ENCODE assay signal across 9 mouse cellular contexts in the genomic region with DNA sequence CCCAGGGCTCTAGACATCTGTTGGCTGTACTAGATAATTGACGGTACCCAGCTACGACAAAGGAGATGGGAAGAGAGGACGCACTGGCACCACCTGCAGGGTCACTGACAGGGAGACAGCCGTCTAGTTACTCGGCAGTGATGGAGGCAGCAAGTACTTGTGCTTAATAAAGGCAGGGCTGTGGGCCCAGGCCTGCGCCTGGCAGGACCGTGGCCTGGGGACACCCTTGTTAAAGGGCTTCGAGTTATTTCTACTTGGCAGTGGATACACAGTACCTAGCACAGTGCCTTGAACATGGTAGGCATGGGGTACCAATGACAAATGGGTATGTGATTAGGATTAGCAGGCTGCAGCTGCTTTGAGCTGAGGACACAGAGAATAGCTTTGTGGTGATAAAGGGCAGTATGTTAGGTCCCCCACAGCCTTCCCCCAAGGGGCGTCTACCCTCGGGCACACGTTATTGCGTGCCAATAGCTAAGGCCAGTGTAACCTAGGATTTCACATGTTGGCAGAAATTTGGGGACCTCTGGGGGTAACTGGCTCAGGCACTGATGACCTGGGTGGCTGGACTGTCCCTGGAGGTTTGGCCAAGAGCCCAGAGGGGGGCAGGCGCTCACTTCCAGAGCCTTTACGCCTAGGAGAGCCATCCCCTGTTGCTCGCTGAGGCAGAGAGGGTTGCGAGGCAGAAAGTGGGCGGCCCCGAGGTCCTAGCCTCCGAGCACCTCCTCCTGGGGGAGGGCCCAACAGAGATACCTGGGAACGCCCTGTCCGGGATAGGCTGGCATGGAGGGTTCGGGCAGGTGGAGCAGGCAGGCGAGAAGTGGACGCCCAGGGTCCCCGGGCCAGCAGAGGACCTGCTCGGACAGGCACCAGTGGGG. TPM values are rescaled to one million over a fixed set of nuclear protein-coding genes. Genes with fewer than 3 reads are reported as not detected.
DNase-seq lines count a peak whose midpoint lies in the region; ATAC-seq lines count a peak whose summit lies in the region.
"Had no signal": no experiment of that assay in that cellular context is flagged by ENCODE, and none has a peak within 500 bp of the region (broad histone marks: within the 10 kb centered on the region; RNA-seq: fewer than 3 reads in every experiment).

No protein-coding gene starts in this region.

- H3K27ac ChIP-seq in limb, embryonic 11.5 days (replicated peaks; ENCODE audit: low read depth, low read length): no peak overlapping the region
- no peak overlapping the region for H3K27ac ChIP-seq in midbrain, embryonic 14.5 days (replicated peaks; ENCODE audit: low read depth, low read length)

- H3K36me3 ChIP-seq in limb, embryonic 11.5 days (ENCODE audit: control insufficient read depth, insufficient read depth, low read length): no peaks in the 10 kb centered on the region; the same call in 1 of the 2 replicates
- peaks cover 30% of the 10 kb centered on the region for H3K36me3 ChIP-seq in midbrain, embryonic 14.5 days (ENCODE audit: control insufficient read depth, insufficient read depth, low read length)

- peaks cover 11% of the 10 kb centered on the region for H3K4me1 ChIP-seq in limb, embryonic 11.5 days (ENCODE audit: control insufficient read depth, insufficient read depth, low read length)
- H3K4me1 ChIP-seq in midbrain, embryonic 14.5 days (ENCODE audit: control insufficient read depth, insufficient read depth, low read length): no peaks in the 10 kb centered on the region

- peaks cover 29% of the 10 kb centered on the region for H3K27me3 ChIP-seq in limb, embryonic 11.5 days (ENCODE audit: control insufficient read depth, insufficient read depth, low read length)
- H3K27me3 ChIP-seq in midbrain, embryonic 14.5 days (ENCODE audit: control insufficient read depth, insufficient read depth, low read length): no peaks in the 10 kb centered on the region

- no peaks in the 10 kb centered on the region for H3K9me3 ChIP-seq in limb, embryonic 11.5 days (ENCODE audit: control insufficient read depth, low read length)
- no peaks in the 10 kb centered on the region for H3K9me3 ChIP-seq in midbrain, embryonic 14.5 days (ENCODE audit: control insufficient read depth, low read length)

- peak; percentile 22; the same call in 1 of the 2 replicates for ATAC-seq in granulocyte monocyte progenitor cell, adult 5-6 weeks (replicated peaks; ENCODE audit: poor library complexity, severe bottlenecking)
- ATAC-seq in limb, embryonic 11.5 days (ENCODE audit: insufficient number of reproducible peaks, low FRiP score, low TSS enrichment, low read depth): peak; percentile 53; the same call in 1 of the 2 replicates
- no peak for ATAC-seq in midbrain, embryonic 14.5 days (ENCODE audit: low FRiP score, low TSS enrichment)

- peak overlapping the region; percentile 24 for H3K4me3 ChIP-seq in limb, embryonic 11.5 days (ENCODE audit: low read depth, low read length)
- no peak overlapping the region for H3K4me3 ChIP-seq in midbrain, embryonic 14.5 days (replicated peaks; ENCODE audit: low read depth, low read length)
- H3K4me3 ChIP-seq: myocyte had no signal

- H3K4me2 ChIP-seq in limb, embryonic 11.5 days (ENCODE audit: low read depth, severe bottlenecking): peak overlapping the region; percentile 51
- H3K4me2 ChIP-seq in midbrain, embryonic 14.5 days (ENCODE audit: low read length): no peak overlapping the region

- DNase-seq in lung, adult 18-20 months: peak; percentile 45 to 50
- no peak for DNase-seq in lung, postnatal 25 days (ENCODE audit: low spot score)
- DNase-seq in limb, embryonic 11.5 days (ENCODE audit: low spot score): no peak
- DNase-seq in midbrain, embryonic 14.5 days: peak; percentile 28
- no peak for DNase-seq in right cerebral cortex, adult 2 months (ENCODE audit: low spot score in 2 of 2)
- no peak for DNase-seq in cerebellum, adult 8-10 months
- no peak for DNase-seq in thymus, postnatal 25 days

- H3K9ac ChIP-seq in limb, embryonic 11.5 days (ENCODE audit: low read length): 0 out of 2 replicates have a peak overlapping the region, but pooled peaks have one; percentile 2
- no peak overlapping the region for H3K9ac ChIP-seq in midbrain, embryonic 14.5 days (replicated peaks; ENCODE audit: low read length)

- 21% methylated on average over 26 of the region's 26 CpGs for WGBS in limb, embryonic 11.5 days
- WGBS in midbrain, embryonic 14.5 days: 25% methylated on average over 26 of the region's 26 CpGs

RNA-seq across cellular contexts. Expression of gene Pklr, which starts 11.4 kb away (rescaled TPM):
- total RNA-seq in granulocyte monocyte progenitor cell, adult 5-6 weeks (2014; fragmentation: Nextera tagmentation): 0.32 TPM in 1 of 2 replicates, not detected in the other
- 0.26 and 0.43 TPM in 2 replicates for total RNA-seq in granulocyte monocyte progenitor cell, adult 5-6 weeks (2017)
- 1.2 and 1.6 TPM in 2 replicates for polyA plus RNA-seq in limb, embryonic 11.5 days (2014; fragmentation: Nextera tagmentation; extraction: Ambion mirVana)
- polyA plus RNA-seq in midbrain, embryonic 14.5 days (2014; fragmentation: Nextera tagmentation; extraction: Ambion mirVana): 0.07 and 0.29 TPM in 2 replicates
- polyA plus RNA-seq: myocyte had no signal

RNA-seq across cellular contexts. Expression of gene Hcn3, which starts 12.7 kb away (rescaled TPM):
- 0.77 TPM in 1 of 2 replicates, not detected in the other for total RNA-seq in granulocyte monocyte progenitor cell, adult 5-6 weeks (2014; fragmentation: Nextera tagmentation)
- 0.56 and 0.82 TPM in 2 replicates for total RNA-seq in granulocyte monocyte progenitor cell, adult 5-6 weeks (2017)
- 1.0 and 1.1 TPM in 2 replicates for polyA plus RNA-seq in limb, embryonic 11.5 days (2014; fragmentation: Nextera tagmentation; extraction: Ambion mirVana)
- polyA plus RNA-seq in midbrain, embryonic 14.5 days (2014; fragmentation: Nextera tagmentation; extraction: Ambion mirVana): 23.6 and 30.7 TPM in 2 replicates

RNA-seq across cellular contexts. Expression of gene Clk2, which starts 17.3 kb away (rescaled TPM):
- total RNA-seq in granulocyte monocyte progenitor cell, adult 5-6 weeks (2014; fragmentation: Nextera tagmentation): 74.6 and 80.2 TPM in 2 replicates
- total RNA-seq in granulocyte monocyte progenitor cell, adult 5-6 weeks (2017): 51.8 and 67.1 TPM in 2 replicates
- 34.8 and 35.2 TPM in 2 replicates for polyA plus RNA-seq in limb, embryonic 11.5 days (2014; fragmentation: Nextera tagmentation; extraction: Ambion mirVana)
- 22.0 and 24.6 TPM in 2 replicates for polyA plus RNA-seq in midbrain, embryonic 14.5 days (2014; fragmentation: Nextera tagmentation; extraction: Ambion mirVana)

RNA-seq across cellular contexts. Expression of gene Scamp3, which starts 29.9 kb away (rescaled TPM):
- total RNA-seq in granulocyte monocyte progenitor cell, adult 5-6 weeks (2014; fragmentation: Nextera tagmentation): 59.6 and 99.0 TPM in 2 replicates
- total RNA-seq in granulocyte monocyte progenitor cell, adult 5-6 weeks (2017): 32.9 and 37.2 TPM in 2 replicates
- 107 and 110 TPM in 2 replicates for polyA plus RNA-seq in limb, embryonic 11.5 days (2014; fragmentation: Nextera tagmentation; extraction: Ambion mirVana)
- polyA plus RNA-seq in midbrain, embryonic 14.5 days (2014; fragmentation: Nextera tagmentation; extraction: Ambion mirVana): 104 and 123 TPM in 2 replicates

RNA-seq across cellular contexts. Expression of gene Fam189b, which starts 35.6 kb away (rescaled TPM):
- 23.9 and 27.2 TPM in 2 replicates for total RNA-seq in granulocyte monocyte progenitor cell, adult 5-6 weeks (2014; fragmentation: Nextera tagmentation)
- 2.5 and 2.9 TPM in 2 replicates for total RNA-seq in granulocyte monocyte progenitor cell, adult 5-6 weeks (2017)
- polyA plus RNA-seq in limb, embryonic 11.5 days (2014; fragmentation: Nextera tagmentation; extraction: Ambion mirVana): 24.0 and 27.1 TPM in 2 replicates
- polyA plus RNA-seq in midbrain, embryonic 14.5 days (2014; fragmentation: Nextera tagmentation; extraction: Ambion mirVana): 25.0 and 25.3 TPM in 2 replicates

Comparison
In these comparisons a context has a peak if more than half of its experiments do, and no peak if none do; other contexts are left out.
1. DNase-seq: peak in lung, adult 18-20 months (2 of 2) and midbrain, embryonic 14.5 days (single experiment); none in lung, postnatal 25 days (single experiment), limb, embryonic 11.5 days (single experiment), right cerebral cortex, adult 2 months (0 of 2), cerebellum, adult 8-10 months (single experiment) and thymus, postnatal 25 days (single experiment).
2. RNA of gene Hcn3, which starts 12.7 kb away (polyA plus RNA-seq): 23.6 to 30.7 TPM in midbrain, embryonic 14.5 days; 1.0 to 1.1 TPM in limb, embryonic 11.5 days; every median in the first group is over 10 times any median in the second.